Mouse (Mus musculus): ENCODE measurements at regions not wholly inside any gene's neighbourhood (a gene's known extent, or its start where the extent isn't known, plus 50 kb on each side); places are given as distances from the start of the nearest gene placed in this dataset.

DNA sequence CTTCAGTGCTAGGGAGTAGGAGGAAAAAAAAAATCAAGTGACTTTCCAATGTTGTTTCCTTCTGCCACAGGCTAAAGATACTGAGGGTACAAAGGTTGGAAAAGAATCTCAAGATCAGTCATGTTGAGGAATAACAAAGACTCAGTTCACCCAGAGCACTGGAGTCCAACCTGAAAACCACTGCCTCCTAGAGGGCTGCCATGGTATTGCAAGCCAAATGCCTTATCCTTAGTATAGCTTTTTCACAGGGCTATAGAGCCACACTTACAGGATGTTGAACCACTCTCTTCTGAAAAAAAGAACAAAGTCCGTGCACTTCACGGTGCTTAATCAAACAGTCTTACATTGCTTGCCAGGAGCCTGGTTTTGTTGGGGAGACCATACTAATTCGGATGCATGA, 139.9 kb upstream of the Srrm4 start:
- Histone ChIP-seq H3K9ac (ENCODE audit: low read depth, low read length) (no peak overlapping the region), H3K36me3 (ENCODE audit: control insufficient read depth, insufficient read depth, low read length) (no peaks in the 10 kb centered on the region), H3K4me2 (no peak overlapping the region), H3K27ac (ENCODE audit: low read depth, low read length) (no peak overlapping the region), H3K27me3 (replicated peaks; ENCODE audit: control insufficient read depth, insufficient read depth, low read length) (no peaks in the 10 kb centered on the region), H3K4me3 (ENCODE audit: low read depth, low read length) (no peak overlapping the region), H3K9me3 (ENCODE audit: control insufficient read depth, low read length) (peaks cover 2% of the 10 kb centered on the region), H3K4me1 (replicated peaks; ENCODE audit: control insufficient read depth, insufficient read depth, low read length) (no peaks in the 10 kb centered on the region)
- WGBS: 88% methylated on average over 3 of the region's 3 CpGs
- no peak for ATAC-seq (replicated peaks; ENCODE audit: low FRiP score)
- DNase-seq (ENCODE audit: low spot score): no peak

DNA sequence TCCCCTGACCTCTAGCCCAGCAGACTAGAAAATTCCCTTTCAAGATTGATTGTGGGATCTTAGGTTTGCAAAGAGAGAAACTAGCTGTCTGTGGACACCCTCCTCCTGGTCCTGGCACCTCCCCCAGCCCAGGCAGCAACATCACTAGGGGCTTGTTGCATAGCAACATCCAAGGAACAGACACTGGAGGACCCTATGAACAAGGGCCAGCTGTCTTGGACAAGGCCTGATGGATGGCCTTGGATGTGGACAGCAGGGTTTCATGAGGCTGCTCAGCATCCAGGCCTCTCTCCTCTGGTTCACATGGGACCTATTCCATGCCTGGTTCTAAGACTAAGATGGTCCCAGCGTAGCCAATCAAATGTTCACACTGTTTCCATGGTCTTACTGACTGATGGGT, 127.6 kb upstream of the Srrm4 start:
- H3K4me2 ChIP-seq: no peak overlapping the region
- no peak overlapping the region for H3K4me3 ChIP-seq (ENCODE audit: low read depth, low read length)
- WGBS: 64% methylated on average over 1 of the region's 1 CpGs
- no peak overlapping the region for H3K9ac ChIP-seq (ENCODE audit: low read depth, low read length)
- no peak overlapping the region for H3K27ac ChIP-seq (ENCODE audit: low read depth, low read length)
- H3K36me3 ChIP-seq (ENCODE audit: control insufficient read depth, insufficient read depth, low read length): no peaks in the 10 kb centered on the region
- H3K4me1 ChIP-seq (replicated peaks; ENCODE audit: control insufficient read depth, insufficient read depth, low read length): no peaks in the 10 kb centered on the region
- DNase-seq (ENCODE audit: low spot score) (no peak), ATAC-seq (replicated peaks; ENCODE audit: low FRiP score) (no peak)
- H3K9me3 ChIP-seq (ENCODE audit: control insufficient read depth, low read length): no peaks in the 10 kb centered on the region
- H3K27me3 ChIP-seq (replicated peaks; ENCODE audit: control insufficient read depth, insufficient read depth, low read length): no peaks in the 10 kb centered on the region

GRCm38 (mm10) chr5:116714256-116714655, 122.6 kb upstream of the Srrm4 start:
- Histone ChIP-seq H3K27ac (ENCODE audit: low read depth, low read length) (no peak overlapping the region), H3K4me2 (no peak overlapping the region), H3K4me3 (ENCODE audit: low read depth, low read length) (no peak overlapping the region), H3K27me3 (replicated peaks; ENCODE audit: control insufficient read depth, insufficient read depth, low read length) (no peaks in the 10 kb centered on the region), H3K9ac (ENCODE audit: low read depth, low read length) (no peak overlapping the region), H3K9me3 (ENCODE audit: control insufficient read depth, low read length) (no peaks in the 10 kb centered on the region), H3K4me1 (replicated peaks; ENCODE audit: control insufficient read depth, insufficient read depth, low read length) (no peaks in the 10 kb centered on the region), H3K36me3 (ENCODE audit: control insufficient read depth, insufficient read depth, low read length) (no peaks in the 10 kb centered on the region)
- ATAC-seq (replicated peaks; ENCODE audit: low FRiP score) (no peak), DNase-seq (ENCODE audit: low spot score) (no peak)
- 28% methylated on average over 7 of the region's 7 CpGs for WGBS

GRCm38 (mm10) chr5:116712056-116712455, 120.4 kb upstream of the Srrm4 start:
- Histone ChIP-seq H3K27ac (ENCODE audit: low read depth, low read length) (no peak overlapping the region), H3K4me2 (no peak overlapping the region), H3K4me3 (ENCODE audit: low read depth, low read length) (no peak overlapping the region), H3K9ac (ENCODE audit: low read depth, low read length) (no peak overlapping the region), H3K27me3 (replicated peaks; ENCODE audit: control insufficient read depth, insufficient read depth, low read length) (no peaks in the 10 kb centered on the region), H3K9me3 (ENCODE audit: control insufficient read depth, low read length) (no peaks in the 10 kb centered on the region), H3K4me1 (replicated peaks; ENCODE audit: control insufficient read depth, insufficient read depth, low read length) (no peaks in the 10 kb centered on the region), H3K36me3 (ENCODE audit: control insufficient read depth, insufficient read depth, low read length) (no peaks in the 10 kb centered on the region)
- no peak for ATAC-seq (replicated peaks; ENCODE audit: low FRiP score)
- 85% methylated on average over 3 of the region's 3 CpGs for WGBS
- DNase-seq (ENCODE audit: low spot score): no peak

GRCm38 (mm10) chr5:116708505-116708904, 116.9 kb upstream of the Srrm4 start:
- WGBS: 30% methylated on average over 6 of the region's 6 CpGs
- H3K9ac ChIP-seq (ENCODE audit: low read depth, low read length): no peak overlapping the region
- H3K36me3 ChIP-seq (ENCODE audit: control insufficient read depth, insufficient read depth, low read length): no peaks in the 10 kb centered on the region
- no peak overlapping the region for H3K4me3 ChIP-seq (ENCODE audit: low read depth, low read length)
- no peak overlapping the region for H3K4me2 ChIP-seq
- ATAC-seq (replicated peaks; ENCODE audit: low FRiP score): no peak
- no peaks in the 10 kb centered on the region for H3K27me3 ChIP-seq (replicated peaks; ENCODE audit: control insufficient read depth, insufficient read depth, low read length)
- no peak for DNase-seq (ENCODE audit: low spot score)
- no peaks in the 10 kb centered on the region for H3K9me3 ChIP-seq (ENCODE audit: control insufficient read depth, low read length)
- no peaks in the 10 kb centered on the region for H3K4me1 ChIP-seq (replicated peaks; ENCODE audit: control insufficient read depth, insufficient read depth, low read length)
- no peak overlapping the region for H3K27ac ChIP-seq (ENCODE audit: low read depth, low read length)

- peaks cover 5% of the 10 kb centered on the region; the same call in 1 of the 2 replicates for H3K9me3 ChIP-seq (ENCODE audit: control insufficient read depth, low read length)
- no peak overlapping the region for H3K27ac ChIP-seq (ENCODE audit: low read depth, low read length)
- H3K36me3 ChIP-seq (ENCODE audit: control insufficient read depth, insufficient read depth, low read length): no peaks in the 10 kb centered on the region
- WGBS: 78% methylated on average over 5 of the region's 5 CpGs
- no peak overlapping the region for H3K4me3 ChIP-seq (ENCODE audit: low read depth, low read length)
- ATAC-seq (replicated peaks; ENCODE audit: low FRiP score) (no peak), DNase-seq (ENCODE audit: low spot score) (no peak)
- H3K27me3 ChIP-seq (replicated peaks; ENCODE audit: control insufficient read depth, insufficient read depth, low read length): no peaks in the 10 kb centered on the region
- no peak overlapping the region for H3K9ac ChIP-seq (ENCODE audit: low read depth, low read length)
- no peaks in the 10 kb centered on the region for H3K4me1 ChIP-seq (replicated peaks; ENCODE audit: control insufficient read depth, insufficient read depth, low read length)
- H3K4me2 ChIP-seq: no peak overlapping the region
Observed at GRCm38 (mm10) chr5:116662466-116662865, 70.8 kb upstream of the Srrm4 start.

DNA sequence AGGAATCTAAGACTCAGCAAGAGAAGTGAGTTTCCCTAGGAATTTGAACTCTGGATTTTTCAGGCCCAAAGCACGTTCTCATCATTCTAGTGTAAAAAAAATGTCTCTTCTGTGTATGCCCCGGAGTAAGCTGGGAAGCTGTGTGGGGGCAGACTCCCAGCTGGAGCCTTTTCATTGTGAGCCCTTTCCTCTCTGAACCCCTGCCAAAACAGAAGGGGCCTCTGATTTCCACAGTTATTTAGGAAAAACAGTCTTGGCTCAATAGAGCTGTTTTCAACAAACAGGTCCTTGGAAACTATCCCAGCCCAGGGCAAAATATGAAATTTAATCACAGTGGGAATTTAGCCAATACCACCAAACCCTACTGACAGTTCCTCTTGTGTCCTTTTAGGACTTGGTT, 70.2 kb upstream of the Srrm4 start:
- Histone ChIP-seq H3K27ac (ENCODE audit: low read depth, low read length) (no peak overlapping the region), H3K36me3 (ENCODE audit: control insufficient read depth, insufficient read depth, low read length) (no peaks in the 10 kb centered on the region), H3K9ac (ENCODE audit: low read depth, low read length) (no peak overlapping the region), H3K4me1 (replicated peaks; ENCODE audit: control insufficient read depth, insufficient read depth, low read length) (no peaks in the 10 kb centered on the region), H3K9me3 (ENCODE audit: control insufficient read depth, low read length) (peaks cover 5% of the 10 kb centered on the region), H3K4me3 (ENCODE audit: low read depth, low read length) (no peak overlapping the region), H3K4me2 (no peak overlapping the region), H3K27me3 (replicated peaks; ENCODE audit: control insufficient read depth, insufficient read depth, low read length) (no peaks in the 10 kb centered on the region)
- 78% methylated on average over 2 of the region's 2 CpGs for WGBS
- no peak for DNase-seq (ENCODE audit: low spot score)
- ATAC-seq (replicated peaks; ENCODE audit: low FRiP score): no peak

GRCm38 (mm10) chr5:116654486-116655420, 63.1 kb upstream of the Srrm4 start:
- 86% methylated on average over 17 of the region's 17 CpGs for WGBS
- H3K4me2 ChIP-seq: no peak overlapping the region
- H3K4me1 ChIP-seq (replicated peaks; ENCODE audit: control insufficient read depth, insufficient read depth, low read length): no peaks in the 10 kb centered on the region
- no peak overlapping the region for H3K27ac ChIP-seq (ENCODE audit: low read depth, low read length)
- no peak overlapping the region for H3K9ac ChIP-seq (ENCODE audit: low read depth, low read length)
- H3K36me3 ChIP-seq (ENCODE audit: control insufficient read depth, insufficient read depth, low read length): no peaks in the 10 kb centered on the region
- ATAC-seq (replicated peaks; ENCODE audit: low FRiP score): no peak
- H3K27me3 ChIP-seq (replicated peaks; ENCODE audit: control insufficient read depth, insufficient read depth, low read length): no peaks in the 10 kb centered on the region
- no peaks in the 10 kb centered on the region; the same call in 1 of the 2 replicates for H3K9me3 ChIP-seq (ENCODE audit: control insufficient read depth, low read length)
- DNase-seq (ENCODE audit: low spot score): no peak
- H3K4me3 ChIP-seq (ENCODE audit: low read depth, low read length): no peak overlapping the region

Data from liver, embryonic 11.5 days (tissue).